In genomic region chr19:18673116-18673515, GRCm38 (mm10) we compare ENCODE assay signal across 9 mouse cellular contexts. TPM values are rescaled to one million over a fixed set of nuclear protein-coding genes. Genes with fewer than 3 reads are reported as not detected.
DNase-seq lines count a peak whose midpoint lies in the region; ATAC-seq and TF ChIP-seq lines count a peak whose summit lies in the region.
"Had no signal": no experiment of that assay in that cellular context is flagged by ENCODE, and none has a peak within 500 bp of the region (broad histone marks: within the 10 kb centered on the region; RNA-seq: fewer than 3 reads in every experiment).

No protein-coding gene starts in this region.

- in situ Hi-C loops in CH12.LX (cut with MboI; ENCODE audit: low pct_ligation_motif_present, low pct_unique_long_range_greater_than_20kb, low sequenced_read_pairs) = no loop called here

- no peak for TF ChIP-seq CTCF in CH12.LX (conservative IDR thresholded peaks at IDR 0.05 in 1 of 2, IDR thresholded peaks at IDR 0.05 in 1 of 2; ENCODE audit: low read depth in 2 of 2, low read length in 2 of 2)
- no peak for TF ChIP-seq CTCF in liver, embryonic 14.5 days (IDR thresholded peaks at IDR 0.05; ENCODE audit: low read depth)
- TF ChIP-seq CTCF in layer of hippocampus, adult 2 months (conservative IDR thresholded peaks at IDR 0.05) = no peak

- 28% methylated on average over 4 of the region's 4 CpGs for WGBS in heart, embryonic 10.5 days
- WGBS in forebrain, embryonic 14.5 days = 10% methylated on average over 4 of the region's 4 CpGs
- 49% methylated on average over 4 of the region's 4 CpGs for WGBS in liver, embryonic 14.5 days (ENCODE audit: insufficient replicate concordance)

- no peak for TF ChIP-seq POLR2A in CH12.LX (IDR thresholded peaks at IDR 0.05; ENCODE audit: low read depth, low read length)

- no peaks in the 10 kb centered on the region for H3K27me3 ChIP-seq in heart, embryonic 10.5 days (ENCODE audit: insufficient read depth, poor library complexity, severe bottlenecking)
- no peaks in the 10 kb centered on the region for H3K27me3 ChIP-seq in CH12.LX (replicated peaks)
- no peaks in the 10 kb centered on the region for H3K27me3 ChIP-seq in forebrain, embryonic 14.5 days (replicated peaks; ENCODE audit: control insufficient read depth, insufficient read depth, low read length)
- H3K27me3 ChIP-seq in liver, embryonic 14.5 days (ENCODE audit: control insufficient read depth, insufficient read depth, low read length) = no peaks in the 10 kb centered on the region

- peak overlapping the region; percentile 93; the same call in 1 of the 2 replicates for H3K9ac ChIP-seq in CH12.LX (ENCODE audit: insufficient read depth, low read depth)
- H3K9ac ChIP-seq in forebrain, embryonic 14.5 days (ENCODE audit: low read length) = peak overlapping the region; percentile 13
- H3K9ac ChIP-seq in liver, embryonic 14.5 days (replicated peaks) = peak overlapping the region; percentile 18; the same call in 1 of the 2 replicates

- no peaks in the 10 kb centered on the region for H3K9me3 ChIP-seq in heart, embryonic 10.5 days
- no peaks in the 10 kb centered on the region for H3K9me3 ChIP-seq in CH12.LX (replicated peaks; ENCODE audit: low read length)
- no peaks in the 10 kb centered on the region for H3K9me3 ChIP-seq in forebrain, embryonic 14.5 days (replicated peaks; ENCODE audit: control insufficient read depth, low read length)
- no peaks in the 10 kb centered on the region for H3K9me3 ChIP-seq in liver, embryonic 14.5 days (ENCODE audit: control insufficient read depth, low read length)

- no peak for ATAC-seq in forebrain, embryonic 14.5 days
- ATAC-seq in liver, embryonic 14.5 days (ENCODE audit: insufficient read depth) = no peak

- TF ChIP-seq EP300 in CH12.LX (IDR thresholded peaks at IDR 0.05; ENCODE audit: low read length) = no peak
- TF ChIP-seq EP300 in liver, embryonic 14.5 days (IDR thresholded peaks at IDR 0.05; ENCODE audit: low read depth) = no peak

- no peak for DNase-seq in heart, embryonic 10.5 days (ENCODE audit: low spot score)
- DNase-seq in heart, adult 9 months (ENCODE audit: low spot score in 2 of 2) = no peak
- no peak for DNase-seq in CH12.LX (ENCODE audit: extremely low read depth)
- no peak for DNase-seq in forebrain, embryonic 14.5 days (ENCODE audit: low spot score)
- DNase-seq in liver, embryonic 14.5 days (ENCODE audit: low read depth in 3 of 3, low spot score in 3 of 3) = no peak
- no peak for DNase-seq in layer of hippocampus, adult 2 months (ENCODE audit: low spot score in 2 of 2)
- no peak for DNase-seq in adrenal gland, postnatal 36 days
- no peak for DNase-seq in gastrocnemius, postnatal 25 days
- DNase-seq: adrenal gland, postnatal 10 days had no signal

- peaks cover 24% of the 10 kb centered on the region for H3K4me1 ChIP-seq in heart, embryonic 10.5 days
- H3K4me1 ChIP-seq in CH12.LX (ENCODE audit: control insufficient read depth in 1 of 2, insufficient read depth in 2 of 2) = peaks cover 7 to 43% of the 10 kb centered on the region in 2 experiments; a peak in 3 of 4 replicates
- H3K4me1 ChIP-seq in forebrain, embryonic 14.5 days (ENCODE audit: control insufficient read depth, insufficient read depth, low read length) = peaks cover 19% of the 10 kb centered on the region
- peaks cover 14 to 20% of the 10 kb centered on the region in 2 experiments for H3K4me1 ChIP-seq in liver, embryonic 14.5 days (replicated peaks; ENCODE audit: control insufficient read depth in 2 of 2, insufficient read depth in 2 of 2, low read length in 1 of 2)

- peak overlapping the region; percentile 100 for H3K4me2 ChIP-seq in CH12.LX (ENCODE audit: insufficient read depth, low read depth, poor library complexity, severe bottlenecking)
- H3K4me2 ChIP-seq in forebrain, embryonic 14.5 days (ENCODE audit: low read length) = peak overlapping the region; percentile 75
- H3K4me2 ChIP-seq in liver, embryonic 14.5 days (ENCODE audit: low read depth) = peak overlapping the region; percentile 74

- peaks cover 52% of the 10 kb centered on the region for H3K79me2 ChIP-seq in CH12.LX (replicated peaks; ENCODE audit: control insufficient read depth, extremely low read depth, insufficient read depth, poor library complexity, severe bottlenecking)

- no peak overlapping the region for H3K27ac ChIP-seq in heart, embryonic 10.5 days
- no peak overlapping the region for H3K27ac ChIP-seq in CH12.LX (ENCODE audit: insufficient read depth, low read depth)
- H3K27ac ChIP-seq in forebrain, embryonic 14.5 days (ENCODE audit: low read depth, low read length) = no peak overlapping the region
- no peak overlapping the region; the same call in 1 of the 2 replicates for H3K27ac ChIP-seq in liver, embryonic 14.5 days
- H3K27ac ChIP-seq in layer of hippocampus, adult 2 months = no peak overlapping the region

- H3K36me3 ChIP-seq in heart, embryonic 10.5 days = no peaks in the 10 kb centered on the region
- H3K36me3 ChIP-seq in CH12.LX (replicated peaks in 1 of 2; ENCODE audit: control insufficient read depth in 1 of 2, insufficient read depth in 1 of 2, low read length in 1 of 2) = peaks cover 4 to 24% of the 10 kb centered on the region in 2 experiments
- H3K36me3 ChIP-seq in forebrain, embryonic 14.5 days (ENCODE audit: control insufficient read depth, insufficient read depth, low read length) = no peaks in the 10 kb centered on the region
- no peaks in the 10 kb centered on the region for H3K36me3 ChIP-seq in liver, embryonic 14.5 days (replicated peaks; ENCODE audit: control insufficient read depth, insufficient read depth, low read depth)

- dilution Hi-C loops in CH12.LX (cut with MboI; ENCODE audit: extremely low pct_ligation_motif_present, extremely low pct_unique_long_range_greater_than_20kb, low sequenced_read_pairs) = no loop called here

- no peak for TF ChIP-seq RAD21 in CH12.LX (IDR thresholded peaks at IDR 0.05; ENCODE audit: low read depth, low read length)

- H3K4me3 ChIP-seq in heart, embryonic 10.5 days = peak overlapping the region; percentile 87
- H3K4me3 ChIP-seq in CH12.LX (replicated peaks in 1 of 3; ENCODE audit: low read depth in 2 of 3, low read length in 2 of 3, poor library complexity in 1 of 3) = peak overlapping the region; percentile 61 to 99 (median 93)
- peak overlapping the region; percentile 9; the same call in 1 of the 2 replicates for H3K4me3 ChIP-seq in forebrain, embryonic 14.5 days (ENCODE audit: low read depth, low read length)
- peak overlapping the region in 1 of 2 experiments; percentile 22; a peak in 2 of 4 replicates for H3K4me3 ChIP-seq in liver, embryonic 14.5 days (ENCODE audit: insufficient read depth in 1 of 2, low read depth in 2 of 2, low read length in 2 of 2)
- H3K4me3 ChIP-seq in layer of hippocampus, adult 2 months = no peak overlapping the region; the same call in 1 of the 2 replicates

TF ChIP-seq in CH12.LX, 34 proteins besides CTCF, POLR2A, EP300 and RAD21 (continues in another document):
- no peak for TF ChIP-seq USF2 (conservative IDR thresholded peaks at IDR 0.05; ENCODE audit: low read depth, low read length)

RNA-seq across cellular contexts. Expression of gene Carnmt1, which starts 2.6 kb away (rescaled TPM):
- 24.4 and 33.3 TPM in 2 replicates for polyA plus RNA-seq in heart, embryonic 10.5 days (2016; fragmentation: Nextera tagmentation; extraction: Ambion mirVana)
- total RNA-seq in CH12.LX (2012; rRNA removed) = 17.6 and 29.3 TPM in 2 replicates
- 41.7 and 45.0 TPM in 2 replicates for total RNA-seq in CH12.LX (2014; rRNA removed)
- 27.2 and 47.1 TPM in 2 replicates for polyA plus RNA-seq in CH12.LX (2012; ENCODE audit: insufficient read length, low read depth)
- 13.8 and 15.1 TPM in 2 replicates for polyA plus RNA-seq in forebrain, embryonic 14.5 days (2014; fragmentation: Nextera tagmentation; extraction: Ambion mirVana)
- polyA plus RNA-seq in liver, embryonic 14.5 days (2012; rRNA removed) = 5.2 and 7.7 TPM in 2 replicates
- 23.0 and 27.9 TPM in 2 replicates for polyA plus RNA-seq in liver, embryonic 14.5 days (2014; fragmentation: Nextera tagmentation; extraction: Ambion mirVana)
- 10 to 100 TPM; 11.3 to 13.1 TPM for total RNA-seq in layer of hippocampus, adult 2 months (2021)
- total RNA-seq in adrenal gland, postnatal 36 days (2021) = 10 to 100 TPM; 26.9 to 27.9 TPM
- total RNA-seq in gastrocnemius, postnatal 25 days (2021) = 100 to 1,000 TPM in 1 of 2 experiments, 10 to 100 TPM in 1; 93.9 to 131 TPM

RNA-seq across cellular contexts. Expression of gene D030056L22Rik, which starts 39.9 kb away (rescaled TPM):
- polyA plus RNA-seq in heart, embryonic 10.5 days (2016; fragmentation: Nextera tagmentation; extraction: Ambion mirVana) = 21.0 and 27.2 TPM in 2 replicates
- total RNA-seq in CH12.LX (2012; rRNA removed) (20.6 and 24.1 TPM in 2 replicates), CH12.LX (2014; rRNA removed) (73.7 and 76.0 TPM in 2 replicates)
- polyA plus RNA-seq in CH12.LX (2012; ENCODE audit: insufficient read length, low read depth) = 24.7 and 29.2 TPM in 2 replicates
- 84.1 and 86.4 TPM in 2 replicates for polyA plus RNA-seq in forebrain, embryonic 14.5 days (2014; fragmentation: Nextera tagmentation; extraction: Ambion mirVana)
- 25.1 and 28.3 TPM in 2 replicates for polyA plus RNA-seq in liver, embryonic 14.5 days (2012; rRNA removed)
- polyA plus RNA-seq in liver, embryonic 14.5 days (2014; fragmentation: Nextera tagmentation; extraction: Ambion mirVana) = 36.6 and 41.8 TPM in 2 replicates
- 10 to 100 TPM; 20.8 to 21.4 TPM for total RNA-seq in layer of hippocampus, adult 2 months (2021)
- total RNA-seq in adrenal gland, postnatal 36 days (2021) = 10 to 100 TPM; 15.0 to 15.8 TPM
- 1 to 10 TPM; 3.5 to 3.6 TPM for total RNA-seq in gastrocnemius, postnatal 25 days (2021)

RNA-seq across cellular contexts. Expression of gene Nmrk1, which starts 41.4 kb away (rescaled TPM):
- polyA plus RNA-seq in heart, embryonic 10.5 days (2016; fragmentation: Nextera tagmentation; extraction: Ambion mirVana) = 6.0 and 6.7 TPM in 2 replicates
- total RNA-seq in CH12.LX (2012; rRNA removed) = 9.1 and 9.8 TPM in 2 replicates
- 10.1 and 10.2 TPM in 2 replicates for total RNA-seq in CH12.LX (2014; rRNA removed)
- 7.5 and 9.7 TPM in 2 replicates for polyA plus RNA-seq in CH12.LX (2012; ENCODE audit: insufficient read length, low read depth)
- 2.1 and 2.2 TPM in 2 replicates for polyA plus RNA-seq in forebrain, embryonic 14.5 days (2014; fragmentation: Nextera tagmentation; extraction: Ambion mirVana)
- polyA plus RNA-seq in liver, embryonic 14.5 days (2012; rRNA removed) = 3.3 and 3.5 TPM in 2 replicates
- polyA plus RNA-seq in liver, embryonic 14.5 days (2014; fragmentation: Nextera tagmentation; extraction: Ambion mirVana) = 2.6 and 3.5 TPM in 2 replicates
- 10 to 100 TPM in 1 of 2 experiments, 1 to 10 TPM in 1; 8.6 to 10.3 TPM for total RNA-seq in layer of hippocampus, adult 2 months (2021)
- total RNA-seq in adrenal gland, postnatal 36 days (2021) = 10 to 100 TPM in 1 of 2 experiments, 1 to 10 TPM in 1; 9.0 to 17.7 TPM
- total RNA-seq in gastrocnemius, postnatal 25 days (2021) = 1 to 10 TPM; 2.2 to 2.7 TPM

RNA-seq across cellular contexts. Expression of gene Ostf1, which starts 41.5 kb away (rescaled TPM):
- 58.0 and 62.4 TPM in 2 replicates for polyA plus RNA-seq in heart, embryonic 10.5 days (2016; fragmentation: Nextera tagmentation; extraction: Ambion mirVana)
- 122 and 131 TPM in 2 replicates for total RNA-seq in CH12.LX (2012; rRNA removed)
- 175 and 188 TPM in 2 replicates for total RNA-seq in CH12.LX (2014; rRNA removed)
- 110 and 125 TPM in 2 replicates for polyA plus RNA-seq in CH12.LX (2012; ENCODE audit: insufficient read length, low read depth)
- 39.7 and 40.6 TPM in 2 replicates for polyA plus RNA-seq in forebrain, embryonic 14.5 days (2014; fragmentation: Nextera tagmentation; extraction: Ambion mirVana)
- 18.5 and 29.8 TPM in 2 replicates for polyA plus RNA-seq in liver, embryonic 14.5 days (2012; rRNA removed)
- 56.9 and 58.6 TPM in 2 replicates for polyA plus RNA-seq in liver, embryonic 14.5 days (2014; fragmentation: Nextera tagmentation; extraction: Ambion mirVana)
- 10 to 100 TPM; 28.1 to 28.9 TPM for total RNA-seq in layer of hippocampus, adult 2 months (2021)
- 100 to 1,000 TPM; 127 to 163 TPM for total RNA-seq in adrenal gland, postnatal 36 days (2021)
- total RNA-seq in gastrocnemius, postnatal 25 days (2021) = 10 to 100 TPM; 19.1 to 26.4 TPM

Comparison
In these comparisons a context has a peak if more than half of its experiments do, and no peak if none do; other contexts are left out.
1. H3K9ac ChIP-seq: peak in every context shown above with its lines; median percentile 93 in CH12.LX; 18 in liver, embryonic 14.5 days; 13 in forebrain, embryonic 14.5 days.